Mouse (Mus musculus): ENCODE data around the gene Angptl8. TPM values are rescaled to one million over a fixed set of nuclear protein-coding genes. Genes with fewer than 3 reads are reported as not detected.
"Not testable (repeated sequence)": the region's sequence is repeated elsewhere in the genome, so short reads cannot be mapped to it uniquely, and the experiment has no call there.

The Angptl8 gene
- polyA plus RNA-seq, 1 experiment from 2014 or later: 1.2 TPM

DNA sequence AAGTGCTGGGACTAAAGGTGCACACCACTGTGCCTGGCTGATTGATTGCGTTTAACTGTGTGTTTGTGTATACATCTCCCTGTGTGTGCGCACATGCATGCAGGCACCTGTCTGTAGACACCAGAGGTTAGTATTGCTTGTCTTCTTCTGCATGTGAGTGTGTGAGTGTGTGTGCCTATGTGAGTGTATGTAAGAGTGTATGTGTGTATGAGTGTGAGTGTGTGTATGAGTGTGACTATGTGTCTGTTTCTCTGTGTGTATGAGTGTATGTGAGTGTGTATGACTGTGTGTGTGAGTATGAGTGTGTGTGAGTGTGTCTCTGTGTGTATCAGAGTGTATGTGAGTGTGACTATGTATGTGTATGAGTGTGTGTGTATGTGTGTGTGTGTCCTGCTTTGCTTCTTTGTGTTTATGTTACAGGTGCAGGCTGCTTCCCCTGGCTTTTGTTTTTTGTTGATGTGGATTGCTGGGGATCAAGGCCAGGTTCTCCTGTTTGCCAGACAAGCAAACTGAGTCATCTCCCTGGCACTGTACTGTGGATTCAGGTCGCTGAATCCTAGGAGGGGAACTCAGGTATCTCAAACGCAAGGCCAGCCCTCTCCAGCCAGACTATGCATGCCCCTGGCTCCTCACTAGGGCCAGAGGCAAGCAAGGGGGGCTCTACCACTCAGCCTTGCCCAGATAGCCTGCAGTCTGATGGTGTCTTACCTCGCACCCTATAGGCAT is 30.5 kb downstream of the Angptl8 start:
- 71% methylated on average over 5 of the region's 5 CpGs for WGBS
- Histone ChIP-seq H3K9ac (no peak overlapping the region), H3K27ac (peak overlapping the region; percentile 45), H3K27me3 (no peaks in the 10 kb centered on the region), H3K36me3 (no peaks in the 10 kb centered on the region), H3K4me3 (no peak overlapping the region), H3K9me3 (replicated peaks) (no peaks in the 10 kb centered on the region; the same call in 1 of the 2 replicates), H3K4me2 (no peak overlapping the region), H3K4me1 (replicated peaks) (0 out of 2 replicates have a peak, but pooled peaks cover 3% of the 10 kb centered on the region)
- ATAC-seq (replicated peaks; ENCODE audit: insufficient number of reproducible peaks, insufficient read depth, low FRiP score, low read depth): no peak

- no peaks in the 10 kb centered on the region for H3K27me3 ChIP-seq
- H3K4me3 ChIP-seq: no peak overlapping the region
- no peaks in the 10 kb centered on the region for H3K36me3 ChIP-seq
- no peaks in the 10 kb centered on the region; the same call in 1 of the 2 replicates for H3K9me3 ChIP-seq (replicated peaks)
- no peak for ATAC-seq (replicated peaks; ENCODE audit: insufficient number of reproducible peaks, insufficient read depth, low FRiP score, low read depth)
- WGBS: 46% methylated on average over 2 of the region's 2 CpGs
- 0 out of 2 replicates have a peak, but pooled peaks cover 3% of the 10 kb centered on the region for H3K4me1 ChIP-seq (replicated peaks)
- peak overlapping the region; percentile 45 for H3K27ac ChIP-seq
- no peak overlapping the region for H3K9ac ChIP-seq
- H3K4me2 ChIP-seq: no peak overlapping the region
Observed at GRCm38 (mm10) chr9:21866641-21867040, 31.3 kb downstream of the Angptl8 start.

- Histone ChIP-seq H3K36me3 (no peaks in the 10 kb centered on the region), H3K9me3 (replicated peaks) (no peaks in the 10 kb centered on the region), H3K4me1 (replicated peaks) (peaks cover 3% of the 10 kb centered on the region; the same call in 1 of the 2 replicates), H3K27ac (no peak overlapping the region), H3K4me3 (no peak overlapping the region), H3K27me3 (no peaks in the 10 kb centered on the region), H3K4me2 (no peak overlapping the region), H3K9ac (no peak overlapping the region)
- ATAC-seq (replicated peaks; ENCODE audit: insufficient number of reproducible peaks, insufficient read depth, low FRiP score, low read depth): no peak
- WGBS: 76% methylated on average over 3 of the region's 3 CpGs
Observed at GRCm38 (mm10) chr9:21867726-21868125, 32.4 kb downstream of the Angptl8 start.

- not testable (repeated sequence) for H3K9ac ChIP-seq; H3K9me3 ChIP-seq (replicated peaks); H3K4me2 ChIP-seq; H3K27ac ChIP-seq; H3K27me3 ChIP-seq; ATAC-seq (replicated peaks; ENCODE audit: insufficient number of reproducible peaks, insufficient read depth, low FRiP score, low read depth); H3K4me1 ChIP-seq (replicated peaks); H3K36me3 ChIP-seq; H3K4me3 ChIP-seq
- 54% methylated on average over 7 of the region's 7 CpGs for WGBS
Observed at GRCm38 (mm10) chr9:21869290-21869689, 34.0 kb downstream of the Angptl8 start.

GRCm38 (mm10) chr9:21870879-21871524 is 35.7 kb downstream of the Angptl8 start:
- Histone ChIP-seq H3K4me1 (replicated peaks) (peaks cover 2% of the 10 kb centered on the region; the same call in 1 of the 2 replicates), H3K27me3 (no peaks in the 10 kb centered on the region), H3K27ac (no peak overlapping the region), H3K36me3 (no peaks in the 10 kb centered on the region), H3K9me3 (replicated peaks) (no peaks in the 10 kb centered on the region), H3K4me3 (peak overlapping the region; percentile 25; the same call in 1 of the 2 replicates), H3K4me2 (peak overlapping the region; percentile 54), H3K9ac (no peak overlapping the region)
- WGBS: 17% methylated on average over 20 of the region's 20 CpGs
- no peak; the same call in 1 of the 2 replicates for ATAC-seq (replicated peaks; ENCODE audit: insufficient number of reproducible peaks, insufficient read depth, low FRiP score, low read depth)

- H3K9me3 ChIP-seq (replicated peaks): no peaks in the 10 kb centered on the region
- no peaks in the 10 kb centered on the region for H3K27me3 ChIP-seq
- H3K9ac ChIP-seq: no peak overlapping the region
- H3K4me1 ChIP-seq (replicated peaks): no peaks in the 10 kb centered on the region; the same call in 1 of the 2 replicates
- no peak overlapping the region for H3K27ac ChIP-seq
- no peak for ATAC-seq (replicated peaks; ENCODE audit: insufficient number of reproducible peaks, insufficient read depth, low FRiP score, low read depth)
- H3K4me3 ChIP-seq: no peak overlapping the region
- no peaks in the 10 kb centered on the region for H3K36me3 ChIP-seq
- no peak overlapping the region for H3K4me2 ChIP-seq
- WGBS: 43% methylated on average over 4 of the region's 4 CpGs
Observed at GRCm38 (mm10) chr9:21872204-21872603, 36.9 kb downstream of the Angptl8 start.

DNA sequence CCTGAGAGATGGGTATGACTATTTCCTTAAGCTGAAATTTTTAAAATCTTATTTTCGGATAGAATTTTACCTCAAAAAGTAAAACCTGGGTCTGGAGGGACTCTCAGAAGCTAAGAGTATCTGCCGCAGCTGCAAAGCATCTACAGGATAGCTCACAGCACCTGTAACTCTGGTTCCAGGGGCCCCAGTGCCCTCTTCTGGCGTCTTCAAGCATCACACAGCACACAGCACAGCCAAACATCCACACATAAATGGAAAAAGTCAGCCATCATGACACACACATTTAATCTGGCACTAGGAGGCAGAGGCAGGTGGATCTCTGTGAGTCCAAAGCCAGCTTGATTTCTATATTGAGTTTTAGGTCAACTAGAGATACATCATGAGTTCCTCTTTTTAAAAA is 41.3 kb downstream of the Angptl8 start:
- no peak for ATAC-seq (replicated peaks; ENCODE audit: insufficient number of reproducible peaks, insufficient read depth, low FRiP score, low read depth)
- H3K27me3 ChIP-seq: no peaks in the 10 kb centered on the region
- H3K27ac ChIP-seq: no peak overlapping the region
- H3K9ac ChIP-seq: no peak overlapping the region
- H3K9me3 ChIP-seq (replicated peaks): no peaks in the 10 kb centered on the region
- 60% methylated on average over 3 of the region's 3 CpGs for WGBS
- H3K4me3 ChIP-seq: no peak overlapping the region
- H3K4me2 ChIP-seq: no peak overlapping the region
- no peaks in the 10 kb centered on the region for H3K36me3 ChIP-seq
- H3K4me1 ChIP-seq (replicated peaks): no peaks in the 10 kb centered on the region; the same call in 1 of the 2 replicates

Small RNA genes within 50 kb of the gene (microRNA-seq; reads per million reads assigned to microRNA genes)
- gene Mir7083: 15.3 reads per million, percentile 30 among the genes with 10 or more reads in this experiment

Other genes with a start within 250 kb of the Angptl8 start
- gene Timm29, start 242.8 kb upstream of the Angptl8 start, polyA plus RNA-seq (2015; fragmentation: Nextera tagmentation; extraction: Ambion mirVana): 26.1 and 29.8 TPM in 2 replicates
- gene Yipf2, start 242.7 kb upstream of the Angptl8 start, polyA plus RNA-seq (2015; fragmentation: Nextera tagmentation; extraction: Ambion mirVana): 12.0 and 16.5 TPM in 2 replicates
- gene Smarca4, start 219.3 kb upstream of the Angptl8 start, polyA plus RNA-seq (2015; fragmentation: Nextera tagmentation; extraction: Ambion mirVana): 39.6 and 57.4 TPM in 2 replicates
- 12.9 and 25.0 TPM in 2 replicates for gene Ldlr, start 112.0 kb upstream of the Angptl8 start, polyA plus RNA-seq (2015; fragmentation: Nextera tagmentation; extraction: Ambion mirVana)
- gene Spc24, start 75.2 kb upstream of the Angptl8 start, polyA plus RNA-seq (2015; fragmentation: Nextera tagmentation; extraction: Ambion mirVana): 69.6 and 88.1 TPM in 2 replicates
- gene Kank2, start 36.8 kb upstream of the Angptl8 start, polyA plus RNA-seq (2015; fragmentation: Nextera tagmentation; extraction: Ambion mirVana): 20.0 and 26.3 TPM in 2 replicates
- 38.3 and 54.7 TPM in 2 replicates for gene Dock6, start 17.1 kb downstream of the Angptl8 start, polyA plus RNA-seq (2015; fragmentation: Nextera tagmentation; extraction: Ambion mirVana)
- 9.7 and 15.6 TPM in 2 replicates for gene Rab3d, start 82.7 kb downstream of the Angptl8 start, polyA plus RNA-seq (2015; fragmentation: Nextera tagmentation; extraction: Ambion mirVana)
- 2.7 and 3.5 TPM in 2 replicates for gene Ccdc159, start 92.0 kb downstream of the Angptl8 start, polyA plus RNA-seq (2015; fragmentation: Nextera tagmentation; extraction: Ambion mirVana)
- gene Tmem205, start 92.0 kb downstream of the Angptl8 start, polyA plus RNA-seq (2015; fragmentation: Nextera tagmentation; extraction: Ambion mirVana): 36.9 and 44.9 TPM in 2 replicates
- 3.2 and 5.7 TPM in 2 replicates for gene Plppr2, start 101.5 kb downstream of the Angptl8 start, polyA plus RNA-seq (2015; fragmentation: Nextera tagmentation; extraction: Ambion mirVana)
- 4.4 and 5.2 TPM in 2 replicates for gene Swsap1, start 120.2 kb downstream of the Angptl8 start, polyA plus RNA-seq (2015; fragmentation: Nextera tagmentation; extraction: Ambion mirVana)
- 2.9 and 4.7 TPM in 2 replicates for gene Epor, start 128.0 kb downstream of the Angptl8 start, polyA plus RNA-seq (2015; fragmentation: Nextera tagmentation; extraction: Ambion mirVana)
- 1.8 and 3.0 TPM in 2 replicates for gene Rgl3, start 153.9 kb downstream of the Angptl8 start, polyA plus RNA-seq (2015; fragmentation: Nextera tagmentation; extraction: Ambion mirVana)
- gene Ccdc151, start 167.1 kb downstream of the Angptl8 start, polyA plus RNA-seq (2015; fragmentation: Nextera tagmentation; extraction: Ambion mirVana): 0.35 and 0.77 TPM in 2 replicates
- gene Prkcsh, start 167.3 kb downstream of the Angptl8 start, polyA plus RNA-seq (2015; fragmentation: Nextera tagmentation; extraction: Ambion mirVana): 60.3 and 83.6 TPM in 2 replicates
- 0.14 and 1.0 TPM in 2 replicates for gene Elavl3, start 216.5 kb downstream of the Angptl8 start, polyA plus RNA-seq (2015; fragmentation: Nextera tagmentation; extraction: Ambion mirVana)
- gene Gm49318, start 235.7 kb downstream of the Angptl8 start, polyA plus RNA-seq (2015; fragmentation: Nextera tagmentation; extraction: Ambion mirVana): not detected in 2 replicates
- gene Zfp653, start 235.9 kb downstream of the Angptl8 start, polyA plus RNA-seq (2015; fragmentation: Nextera tagmentation; extraction: Ambion mirVana): 8.5 and 11.3 TPM in 2 replicates
- gene Ecsit, start 249.9 kb downstream of the Angptl8 start, polyA plus RNA-seq (2015; fragmentation: Nextera tagmentation; extraction: Ambion mirVana): 55.0 and 62.4 TPM in 2 replicates

Data from heart, embryonic 15.5 days (tissue).